Mouse (Mus musculus) cortical plate, adult 2 months (tissue): ENCODE data around the gene Whrn.

Experiments
- CTCF ChIP-seq: fragments of 200-500 bp; IDR thresholded peaks from 2 replicates; pipeline ENCODE4 v1.5.1; 2011; ENCODE audit warnings: mild to moderate bottlenecking, control low read depth, low read length; ENCODE audit not compliant: insufficient read depth; ENCODE audit errors: extremely low read depth
- POLR2A ChIP-seq: fragments of 200-500 bp; IDR thresholded peaks from 2 replicates; pipeline ENCODE4 v1.6.1; 2011; ENCODE audit warnings: mild to moderate bottlenecking, low read length, control low read depth; ENCODE audit not compliant: insufficient read depth; ENCODE audit errors: extremely low read depth

GRCm38 (mm10) chr4:63398854-63399609 lies 96.8 kb downstream of the Whrn start:
- TF ChIP-seq POLR2A = no peak
- TF ChIP-seq CTCF = no peak
